Mouse (Mus musculus) intestine, postnatal 0 days (tissue): ENCODE data around the gene Gldn. TPM values are rescaled to one million over a fixed set of nuclear protein-coding genes. Genes with fewer than 3 reads are reported as not detected.
A peak's percentile ranks its signal among the peaks of the same experiment; 100 is the strongest.

Experiments used
- ATAC-seq: fragments of 200-750 bp; cut with Nextera tagmentation; 2 replicates; pipeline ENCODE4 v1.8.0; 2017; ENCODE audit warnings: mild to moderate bottlenecking, moderate TSS enrichment, moderate library complexity
- H3K27ac ChIP-seq: fragments of 300-500 bp; sonication (generic); 2 replicates; pipeline ENCODE4 v1.5.1; 2014; ENCODE audit warnings: mild to moderate bottlenecking, low read depth, low read length, moderate library complexity
- H3K27me3 ChIP-seq: fragments of 300-500 bp; sonication (generic); replicated peaks from 2 replicates; pipeline ENCODE4 v1.6.1; 2014; ENCODE audit warnings: low read length, mixed read lengths; ENCODE audit not compliant: control insufficient read depth, insufficient read depth
- H3K36me3 ChIP-seq: fragments of 300-500 bp; sonication (generic); 2 replicates; pipeline ENCODE4 v1.6.1; 2014; ENCODE audit warnings: mild to moderate bottlenecking, moderate library complexity; ENCODE audit not compliant: control insufficient read depth, insufficient read depth
- H3K4me1 ChIP-seq: fragments of 300-500 bp; sonication (generic); replicated peaks from 2 replicates; pipeline ENCODE4 v1.6.1; 2014; ENCODE audit warnings: antibody characterized with exemption, low read length, mixed read lengths; ENCODE audit not compliant: control insufficient read depth, insufficient read depth
- H3K4me2 ChIP-seq: fragments of 300-500 bp; sonication (generic); replicated peaks from 2 replicates; pipeline ENCODE4 v1.6.1; 2014; ENCODE audit warnings: low read depth, mild to moderate bottlenecking, moderate library complexity
- H3K4me3 ChIP-seq: fragments of 300-500 bp; sonication (generic); 2 replicates; pipeline ENCODE4 v1.5.1; 2014; ENCODE audit warnings: low read depth, low read length
- H3K9ac ChIP-seq: fragments of 300-500 bp; sonication (generic); 2 replicates; pipeline ENCODE4 v1.6.1; 2014; ENCODE audit warnings: mild to moderate bottlenecking, low read depth, low read length
- H3K9me3 ChIP-seq: fragments of 300-500 bp; sonication (generic); 2 replicates; pipeline ENCODE4 v1.6.1; 2016; ENCODE audit warnings: mixed run types; ENCODE audit not compliant: control insufficient read depth
- CTCF ChIP-seq: sonication (generic); IDR thresholded peaks from 2 replicates; pipeline ENCODE4 v1.5.1; 2016; ENCODE audit warnings: low read depth, mild to moderate bottlenecking, control low read depth, antibody characterized with exemption, moderate library complexity
- WGBS: fragments of 180-500 bp; shearing (Covaris S2); extraction: QIAGEN DNeasy Blood & Tissue Kit; methylation state at CpG from one replicate; pipeline ENCODE4 v1.1.7; 2014; 5-methylcytosine and 5-hydroxymethylcytosine counted together
- polyA plus RNA-seq: library from polyadenylated mRNA; unstranded; fragments of >200 nt; fragmentation: Nextera tagmentation; extraction: Ambion mirVana; gene quantifications from 2 replicates; pipeline ENCODE4 v1.2.1, GENCODE M21; 2015

The Gldn gene
- not detected in 2 replicates for polyA plus RNA-seq

GRCm38 (mm10) chr9:54286331-54286987 lies at the start of gene Gldn:
Gldn (plus strand) TSS chr9:54286486.
- H3K4me2 ChIP-seq = peak within 1 kb of the TSS; percentile 47
- no peak for ATAC-seq
- no peaks in the 10 kb centered on the region for H3K36me3 ChIP-seq
- H3K4me3 ChIP-seq = no peak within 1 kb of the TSS
- H3K27me3 ChIP-seq = peaks cover 11% of the 10 kb centered on the region
- no peak within 1 kb of the TSS for H3K9ac ChIP-seq
- TF ChIP-seq CTCF = no peak
- no peaks in the 10 kb centered on the region for H3K9me3 ChIP-seq
- no peak within 1 kb of the TSS for H3K27ac ChIP-seq
- 3% methylated on average over 61 of the region's 61 CpGs for WGBS
- no peaks in the 10 kb centered on the region for H3K4me1 ChIP-seq

- H3K4me3 ChIP-seq = no peak overlapping the region
- TF ChIP-seq CTCF = no peak
- H3K9me3 ChIP-seq = no peaks in the 10 kb centered on the region
- H3K36me3 ChIP-seq = no peaks in the 10 kb centered on the region
- ATAC-seq = no peak
- H3K27ac ChIP-seq = no peak overlapping the region
- H3K4me2 ChIP-seq = no peak overlapping the region
- H3K9ac ChIP-seq = no peak overlapping the region
- WGBS = 70% methylated on average over 3 of the region's 3 CpGs
- no peaks in the 10 kb centered on the region for H3K4me1 ChIP-seq
- H3K27me3 ChIP-seq = no peaks in the 10 kb centered on the region
Observed at GRCm38 (mm10) chr9:54244869-54245665, 41.2 kb upstream of the Gldn start.

GRCm38 (mm10) chr9:54264754-54265153 lies 21.5 kb upstream of the Gldn start:
- no peak overlapping the region for H3K27ac ChIP-seq
- H3K4me1 ChIP-seq = no peaks in the 10 kb centered on the region
- H3K9me3 ChIP-seq = no peaks in the 10 kb centered on the region
- no peak overlapping the region for H3K9ac ChIP-seq
- ATAC-seq = no peak
- H3K36me3 ChIP-seq = no peaks in the 10 kb centered on the region
- no peaks in the 10 kb centered on the region for H3K27me3 ChIP-seq
- no peak overlapping the region for H3K4me3 ChIP-seq
- 52% methylated on average over 4 of the region's 4 CpGs for WGBS
- H3K4me2 ChIP-seq = no peak overlapping the region
- TF ChIP-seq CTCF = no peak

- WGBS = 82% methylated on average over 7 of the region's 7 CpGs
- Histone ChIP-seq H3K36me3 (no peaks in the 10 kb centered on the region), H3K9me3 (no peaks in the 10 kb centered on the region), H3K4me3 (no peak within 1 kb of the TSS), H3K27me3 (no peaks in the 10 kb centered on the region), H3K4me2 (no peak within 1 kb of the TSS), H3K27ac (no peak within 1 kb of the TSS), H3K4me1 (no peaks in the 10 kb centered on the region), H3K9ac (no peak within 1 kb of the TSS)
- no peak for ATAC-seq
- TF ChIP-seq CTCF = no peak
Observed at GRCm38 (mm10) chr9:54268010-54268409, 18.3 kb upstream of the Gldn start, which contains the start of gene Cyp19a1. Cyp19a1 (minus strand) TSS chr9:54268110.

GRCm38 (mm10) chr9:54269987-54270386 lies 16.3 kb upstream of the Gldn start:
- TF ChIP-seq CTCF = no peak
- H3K9me3 ChIP-seq = no peaks in the 10 kb centered on the region
- H3K4me2 ChIP-seq = no peak overlapping the region

GRCm38 (mm10) chr9:54270889-54271288 lies 15.4 kb upstream of the Gldn start:
- no peaks in the 10 kb centered on the region for H3K9me3 ChIP-seq
- H3K36me3 ChIP-seq = no peaks in the 10 kb centered on the region
- no peak overlapping the region for H3K4me2 ChIP-seq
- ATAC-seq = no peak
- no peak for TF ChIP-seq CTCF
- H3K27me3 ChIP-seq = no peaks in the 10 kb centered on the region
- no peak overlapping the region for H3K9ac ChIP-seq
- no peak overlapping the region for H3K27ac ChIP-seq
- 41% methylated on average over 5 of the region's 5 CpGs for WGBS
- no peaks in the 10 kb centered on the region for H3K4me1 ChIP-seq
- no peak overlapping the region for H3K4me3 ChIP-seq

More at GRCm38 (mm10) chr9:54269987-54270386, 16.3 kb upstream of the Gldn start:
- no peak overlapping the region for H3K27ac ChIP-seq
- H3K9ac ChIP-seq = no peak overlapping the region
- H3K27me3 ChIP-seq = no peaks in the 10 kb centered on the region
- no peaks in the 10 kb centered on the region for H3K4me1 ChIP-seq
- 53% methylated on average over 6 of the region's 6 CpGs for WGBS
- H3K36me3 ChIP-seq = no peaks in the 10 kb centered on the region
- no peak overlapping the region for H3K4me3 ChIP-seq
- no peak for ATAC-seq
